Mouse (Mus musculus) layer of hippocampus, adult 8-10 months (tissue): ENCODE measurements around the gene Fscn1. TPM values are rescaled to one million over a fixed set of nuclear protein-coding genes. Genes with fewer than 3 reads are reported as not detected.

Experiments used
- DNase-seq, 2 experiments: peaks; one replicate each; pipeline ENCODE4 v3.0.0; 2022; ENCODE audit warnings: low spot score in 2 of 2
- total RNA-seq, 4 experiments: library from RNA; stranded (reverse); gene quantifications; 2 replicates each; pipeline ENCODE4 v1.2.4; 2022

Gene Fscn1
- 100 to 1,000 TPM; 150 to 174 (median 163) TPM for total RNA-seq

DNA sequence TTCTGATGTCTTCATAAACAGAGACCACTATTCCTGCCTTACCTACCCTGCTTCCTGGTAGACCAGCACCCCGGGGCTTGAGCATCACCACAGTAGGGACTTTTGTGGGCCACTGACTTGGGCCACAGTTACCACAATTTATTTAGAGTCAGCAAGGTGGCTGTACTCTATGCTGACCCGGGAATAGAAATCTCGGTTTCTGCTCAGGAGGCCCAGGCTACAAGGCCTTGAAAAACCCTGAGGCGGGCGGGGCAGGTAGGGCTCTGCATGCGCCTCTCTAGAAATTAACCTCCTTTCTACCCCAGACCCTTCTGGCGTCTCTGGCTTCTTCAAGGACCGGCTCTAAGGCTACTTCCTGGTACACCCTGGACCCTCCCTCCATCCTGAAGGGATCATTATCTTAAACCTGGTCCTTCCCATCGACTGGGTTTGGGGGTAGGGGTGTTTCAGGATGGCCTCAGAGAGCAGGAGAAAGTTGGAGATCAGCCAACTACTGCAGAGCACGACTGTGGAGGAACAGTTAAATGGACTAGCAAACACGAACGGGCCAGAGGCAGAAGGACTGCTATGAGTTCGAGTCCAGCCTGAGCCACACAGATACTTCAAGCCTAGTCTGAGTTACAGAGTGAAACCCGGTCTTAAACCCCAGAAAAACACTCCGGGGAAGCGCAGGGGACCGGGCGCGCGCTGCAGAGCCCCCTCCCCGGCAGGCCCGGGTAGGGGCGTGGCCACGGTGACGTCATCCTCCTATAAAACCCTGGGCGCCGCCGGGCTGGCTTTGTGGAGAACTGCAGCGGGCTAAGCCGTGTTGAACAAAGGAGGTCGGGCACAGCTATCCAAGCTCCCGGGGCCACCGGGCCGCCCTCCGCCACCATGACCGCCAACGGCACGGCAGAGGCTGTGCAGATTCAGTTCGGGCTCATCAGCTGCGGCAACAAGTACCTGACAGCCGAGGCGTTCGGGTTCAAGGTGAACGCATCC, at the start of gene Fscn1:
Gene Fscn1, plus strand, starts transcription at position 768 of the 981 bp plus-strand sequence.
- DNase-seq = peak; percentile 78 to 92

DNA sequence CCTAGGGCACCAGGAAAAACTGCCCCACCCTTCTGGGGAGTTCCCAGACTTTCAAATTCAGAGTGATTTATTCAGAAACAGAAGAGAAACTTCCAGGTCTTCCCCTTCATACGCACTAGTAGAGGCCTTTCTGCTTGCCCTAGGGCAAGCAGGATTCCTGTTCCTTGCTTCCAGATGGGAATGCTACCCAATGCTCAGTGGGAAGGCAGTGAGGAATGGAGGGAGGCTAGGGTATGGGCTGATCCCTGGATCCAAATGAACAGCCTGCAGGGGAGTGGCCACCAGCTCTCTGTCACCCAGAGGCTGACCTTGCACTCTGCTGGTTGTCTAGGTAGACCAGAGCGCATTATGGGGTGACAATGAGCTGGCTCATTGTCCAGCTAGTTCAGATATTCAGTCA, 48.5 kb upstream of the Fscn1 start:
- DNase-seq = no peak

DNA sequence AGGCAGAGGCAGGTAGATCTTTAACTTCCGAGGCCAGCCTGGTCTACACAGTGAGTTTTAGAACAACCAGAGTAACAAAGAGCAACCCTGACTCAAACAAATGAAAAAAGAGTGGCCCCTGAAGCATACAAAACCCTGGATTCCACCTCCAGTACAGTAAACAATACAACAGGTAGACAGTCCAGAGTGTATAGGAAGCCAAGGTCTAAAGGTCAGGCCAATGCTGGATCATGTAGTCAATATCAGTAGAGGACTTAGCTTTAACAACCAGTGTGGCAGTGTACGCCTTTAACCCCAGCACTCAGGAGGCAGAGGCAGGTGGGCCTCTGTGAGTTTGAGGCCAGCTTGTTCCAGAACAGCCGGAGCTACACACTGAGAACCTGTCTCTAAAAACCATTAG, 47.8 kb upstream of the Fscn1 start:
- DNase-seq = no peak

DNA sequence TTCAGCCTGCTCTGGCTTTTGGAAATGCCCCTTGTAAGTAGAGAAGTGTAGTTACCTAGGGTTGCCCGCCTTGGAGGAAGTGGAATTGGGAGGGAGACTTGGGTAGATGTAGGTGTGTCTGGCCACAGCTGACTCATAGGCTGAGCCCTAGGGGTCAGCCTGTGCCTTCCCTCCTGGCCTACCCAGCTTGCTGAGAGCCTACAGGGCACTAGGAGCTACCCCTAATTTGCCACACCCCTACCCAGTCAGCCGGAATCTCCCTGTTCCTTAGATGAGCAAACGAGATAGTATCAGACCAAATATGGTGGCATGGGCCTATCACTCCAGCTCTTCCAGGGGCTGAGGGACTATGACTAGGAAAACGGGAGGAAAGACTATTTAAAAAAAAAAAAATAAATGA, 47.4 kb upstream of the Fscn1 start:
- DNase-seq = no peak

DNA sequence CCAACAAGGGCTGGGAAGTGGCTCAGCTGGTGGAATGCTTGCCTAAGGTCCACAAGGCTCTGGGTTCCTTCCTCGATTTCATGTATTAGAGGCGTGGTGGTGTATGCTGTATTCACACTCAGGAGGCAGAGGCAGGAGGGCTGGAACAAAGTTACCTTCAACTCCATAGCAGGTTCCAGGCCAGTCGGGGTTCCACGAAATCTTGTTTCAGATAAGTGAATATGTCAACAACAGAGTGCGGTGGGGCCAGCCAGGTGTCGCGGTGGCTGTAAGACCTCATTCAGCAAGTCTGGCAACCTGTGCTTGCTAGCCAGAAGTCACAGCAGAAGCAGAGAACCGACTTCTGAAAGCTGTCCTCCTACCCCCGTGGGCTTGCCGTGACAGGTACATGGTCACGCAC, 44.9 kb upstream of the Fscn1 start:
- DNase-seq = no peak

DNA sequence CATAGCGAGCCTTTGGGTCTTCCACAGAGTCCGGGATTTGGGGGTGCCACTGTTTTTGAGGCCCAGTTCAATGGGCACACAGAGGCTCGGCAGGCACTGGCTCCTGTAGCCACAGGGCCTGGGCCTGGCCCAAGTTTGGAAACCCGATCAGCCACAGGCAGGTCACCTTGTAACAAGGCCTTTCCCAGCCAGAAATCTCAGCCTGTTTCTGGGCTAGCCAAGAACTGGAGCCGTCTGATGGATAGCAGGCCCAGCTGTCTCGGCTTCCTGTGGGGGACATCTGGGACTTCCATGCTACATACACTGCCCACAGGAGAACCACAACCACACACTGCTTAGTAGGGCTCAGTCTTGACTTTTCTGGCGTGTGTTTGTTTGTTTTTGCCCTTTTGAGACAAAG, 43.5 kb upstream of the Fscn1 start:
- DNase-seq = no peak

DNA sequence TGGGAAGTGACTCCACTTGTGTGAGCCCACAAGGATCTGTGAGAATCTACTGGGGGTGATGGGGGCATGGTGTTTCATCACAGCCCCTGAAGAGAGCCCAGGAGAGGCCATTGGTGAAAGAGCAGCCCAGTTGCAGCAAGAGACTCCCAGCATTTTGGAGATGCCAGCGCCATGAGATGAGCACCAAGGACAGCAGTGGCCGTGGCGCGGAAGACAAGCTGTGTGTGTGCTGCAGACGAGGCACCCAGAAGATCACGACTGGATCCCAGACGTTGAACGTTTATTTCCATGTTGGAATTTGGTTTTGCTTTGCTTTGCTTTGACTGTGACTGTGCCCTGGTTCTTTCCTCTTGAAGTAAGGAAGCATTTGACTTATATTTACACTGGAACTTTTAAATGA, 42.7 kb upstream of the Fscn1 start:
- no peak for DNase-seq

DNA sequence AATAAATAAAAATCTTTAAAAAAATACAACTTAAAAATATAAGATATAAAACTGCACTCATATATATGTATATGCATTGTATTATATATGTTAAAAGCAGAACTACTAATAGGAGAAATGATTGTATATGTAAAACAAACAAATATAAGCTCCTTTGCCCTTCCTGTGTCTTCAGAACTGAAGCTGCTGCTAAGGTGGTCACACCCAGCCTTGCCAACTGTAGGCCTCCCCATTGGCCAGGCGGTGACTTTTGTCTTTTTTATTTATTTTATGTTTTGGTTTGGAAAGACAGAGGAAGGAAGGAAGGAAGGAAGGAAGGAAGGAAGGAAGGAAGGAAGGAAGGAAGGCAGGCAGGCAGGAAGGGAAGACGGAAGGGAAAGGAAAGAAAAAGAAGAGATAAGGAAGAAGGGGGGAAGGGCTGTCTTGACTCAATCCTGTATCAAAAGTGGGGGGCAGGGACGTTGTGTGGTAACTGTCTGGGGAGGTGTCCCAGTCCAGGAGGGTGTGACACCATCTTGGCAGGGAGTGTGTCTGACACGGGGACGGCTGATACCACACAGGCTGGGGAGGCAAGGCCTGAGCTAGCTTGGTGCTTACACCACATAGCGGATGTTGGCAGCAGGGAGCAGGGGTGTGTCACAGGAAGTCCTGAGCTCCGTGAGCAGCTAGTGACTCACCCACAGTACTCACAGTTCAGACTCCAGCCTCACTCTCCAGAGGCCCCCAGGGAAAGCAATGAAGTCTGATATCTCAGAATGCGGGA, 39.7 kb upstream of the Fscn1 start:
- DNase-seq = no peak

DNA sequence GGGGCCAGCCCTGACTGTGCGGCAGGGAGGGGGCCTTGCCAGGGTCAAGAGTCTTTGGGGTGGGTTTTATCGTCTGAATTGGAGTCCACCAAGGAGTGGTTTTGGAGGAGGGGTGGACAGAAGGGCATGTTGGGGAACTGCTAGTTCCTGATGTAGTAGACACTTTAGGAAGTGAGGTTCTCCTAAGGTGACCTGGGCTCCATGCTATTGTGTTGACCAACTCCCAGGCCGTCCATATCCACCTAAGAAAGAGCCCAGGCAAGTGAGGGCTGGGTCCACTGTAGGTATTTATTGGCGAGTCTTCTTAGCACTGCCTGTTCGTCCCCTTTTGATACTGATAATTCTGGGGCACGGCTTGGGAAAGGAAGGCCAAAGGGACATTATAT, 39.1 kb upstream of the Fscn1 start:
- DNase-seq = no peak

DNA sequence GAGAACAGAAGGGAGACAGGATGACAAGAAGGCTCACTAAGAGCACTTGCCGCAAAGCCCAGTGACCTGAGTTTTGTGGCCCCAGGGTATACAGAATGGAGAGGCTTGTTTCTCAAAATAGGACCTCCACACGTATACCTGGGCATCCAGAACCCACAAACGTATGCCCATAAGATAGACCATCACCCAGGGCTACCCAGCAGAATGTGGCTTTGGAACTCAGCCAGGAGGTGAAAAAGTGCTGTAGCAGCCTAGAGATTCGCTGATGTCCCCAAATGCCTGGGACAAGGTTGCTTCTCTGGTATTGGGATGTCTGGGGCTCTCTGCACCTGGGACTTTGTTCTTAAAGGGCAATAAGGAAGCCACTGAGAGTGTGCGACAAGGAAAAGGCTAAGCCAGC, 37.9 kb upstream of the Fscn1 start:
- DNase-seq = no peak

DNA sequence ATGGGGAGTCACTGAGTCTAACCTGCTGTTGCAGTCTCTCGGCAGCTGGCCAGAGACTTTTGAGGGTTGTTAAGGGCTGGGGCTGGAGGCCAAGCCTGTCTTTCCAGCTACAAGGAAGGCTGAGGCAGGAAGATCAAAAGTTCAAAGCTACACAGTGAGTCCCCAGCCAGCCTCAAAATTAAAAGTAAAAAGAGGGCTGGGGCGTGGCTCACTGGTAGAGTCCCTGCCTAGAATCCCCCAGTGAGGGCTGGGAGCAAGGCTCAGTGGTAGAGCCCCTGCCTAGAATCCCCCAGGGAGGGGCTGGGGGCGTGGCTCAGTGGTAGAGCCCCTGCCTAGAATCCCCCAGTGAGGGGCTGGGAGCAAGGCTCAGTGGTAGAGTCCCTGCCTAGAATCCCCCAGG, 36.4 kb upstream of the Fscn1 start:
- DNase-seq = no peak

DNA sequence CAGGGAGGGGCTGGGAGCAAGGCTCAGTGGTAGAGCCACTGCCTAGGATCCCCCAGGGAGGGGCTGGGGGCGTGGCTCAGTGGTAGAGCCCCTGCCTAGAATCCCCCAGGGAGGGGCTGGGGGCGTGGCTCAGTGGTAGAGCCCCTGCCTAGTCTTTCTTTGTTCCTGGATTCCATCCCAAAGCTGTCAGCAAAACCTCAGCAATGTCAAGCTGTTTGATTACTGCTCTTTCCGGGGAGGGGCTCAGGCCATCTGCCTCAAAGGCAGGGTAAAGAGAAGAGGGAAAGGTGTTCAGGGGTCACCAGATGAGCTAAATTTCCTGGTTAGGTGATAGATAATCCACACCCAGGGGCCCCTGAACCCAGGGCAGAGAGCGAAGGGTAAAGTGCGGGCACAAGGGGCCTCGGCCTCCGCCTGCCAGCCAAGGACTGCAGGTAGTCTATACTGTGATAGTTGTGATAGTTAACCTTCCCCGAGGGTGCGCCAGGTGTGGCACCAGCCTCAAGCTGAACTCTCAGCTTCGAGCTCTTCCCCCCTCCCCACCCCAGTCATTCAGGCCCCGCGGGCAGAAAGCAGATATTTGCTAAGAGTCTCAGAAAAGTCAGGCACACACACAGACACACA, 35.7 kb upstream of the Fscn1 start:
- no peak for DNase-seq

DNA sequence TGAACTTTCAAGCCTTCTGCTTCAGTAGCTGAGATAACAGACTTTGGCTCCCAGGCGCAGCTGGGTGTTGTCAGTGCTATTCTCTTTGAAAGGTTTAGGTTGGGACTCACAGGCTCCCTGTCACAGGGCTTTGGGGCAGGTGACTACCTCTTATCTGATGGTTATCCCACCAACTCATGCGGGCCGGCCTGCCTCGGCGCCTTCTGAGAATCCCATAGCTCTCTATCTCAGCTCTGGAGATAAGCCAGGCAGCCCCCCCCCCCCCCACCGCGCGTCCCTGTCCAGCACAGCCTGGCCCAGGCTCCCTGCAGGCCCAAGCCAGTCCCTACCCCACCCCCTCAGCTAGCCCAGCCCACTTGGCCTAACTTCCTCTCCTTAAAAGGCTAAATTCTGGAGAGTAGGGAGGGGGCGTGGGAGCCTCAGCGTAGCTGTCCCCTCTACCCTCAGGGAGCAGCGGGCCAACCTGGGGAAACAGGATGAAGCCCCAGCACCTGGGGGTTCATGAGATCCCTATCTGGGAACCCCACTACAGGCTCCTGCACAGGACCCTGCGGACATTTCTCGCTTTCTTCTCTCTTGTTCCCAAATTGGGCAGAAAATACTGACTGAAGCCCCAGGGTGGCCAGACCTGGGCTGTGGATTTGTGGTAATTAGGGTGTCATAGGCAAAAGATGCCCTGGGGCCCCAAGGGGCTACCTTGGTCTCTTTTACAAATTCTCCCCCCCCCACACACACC, 33.8 kb upstream of the Fscn1 start:
- DNase-seq = no peak

DNA sequence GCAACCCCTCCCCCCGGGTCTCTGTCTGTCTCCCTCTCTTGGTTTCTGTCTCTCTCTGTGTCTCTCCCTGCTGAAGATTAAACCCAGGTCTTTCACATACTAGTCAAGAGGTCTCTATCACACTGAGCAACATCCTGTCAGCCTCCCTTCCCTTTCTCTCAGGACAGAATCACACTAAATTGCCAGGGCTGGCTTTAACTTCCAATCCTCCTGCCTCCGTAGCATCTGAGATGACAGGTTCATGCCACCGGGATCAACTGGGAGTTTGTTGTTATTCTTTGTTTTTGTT, 33.3 kb upstream of the Fscn1 start:
- DNase-seq = no peak

DNA sequence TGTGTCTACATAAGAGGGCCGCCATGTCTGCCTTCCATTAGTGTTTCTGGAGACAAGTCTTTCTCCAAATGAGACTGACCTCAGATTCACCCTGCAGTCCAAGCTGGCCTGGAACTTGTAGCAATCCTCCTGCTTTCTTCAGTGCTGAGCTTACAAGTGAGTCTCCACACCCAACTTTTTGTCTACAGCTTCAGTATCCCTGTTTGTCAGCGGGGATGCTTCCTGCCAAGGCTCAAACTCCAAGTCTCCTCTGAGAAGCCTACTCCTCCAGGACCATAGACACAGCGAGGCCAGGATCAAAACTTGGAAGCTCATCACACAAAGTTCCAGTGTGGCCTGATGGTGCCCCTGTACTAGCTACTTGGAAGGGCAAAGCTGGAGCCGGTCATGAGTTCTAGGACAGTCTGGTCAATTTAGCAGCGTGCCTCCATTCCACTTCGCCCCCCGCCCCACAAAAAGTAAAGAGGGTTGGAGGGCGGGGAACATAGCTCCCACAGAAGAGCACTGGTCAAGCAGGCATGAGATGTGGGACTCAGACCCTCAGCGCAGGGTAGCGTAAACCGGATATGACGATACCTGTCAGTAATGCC, 32.7 kb upstream of the Fscn1 start:
- DNase-seq = no peak

DNA sequence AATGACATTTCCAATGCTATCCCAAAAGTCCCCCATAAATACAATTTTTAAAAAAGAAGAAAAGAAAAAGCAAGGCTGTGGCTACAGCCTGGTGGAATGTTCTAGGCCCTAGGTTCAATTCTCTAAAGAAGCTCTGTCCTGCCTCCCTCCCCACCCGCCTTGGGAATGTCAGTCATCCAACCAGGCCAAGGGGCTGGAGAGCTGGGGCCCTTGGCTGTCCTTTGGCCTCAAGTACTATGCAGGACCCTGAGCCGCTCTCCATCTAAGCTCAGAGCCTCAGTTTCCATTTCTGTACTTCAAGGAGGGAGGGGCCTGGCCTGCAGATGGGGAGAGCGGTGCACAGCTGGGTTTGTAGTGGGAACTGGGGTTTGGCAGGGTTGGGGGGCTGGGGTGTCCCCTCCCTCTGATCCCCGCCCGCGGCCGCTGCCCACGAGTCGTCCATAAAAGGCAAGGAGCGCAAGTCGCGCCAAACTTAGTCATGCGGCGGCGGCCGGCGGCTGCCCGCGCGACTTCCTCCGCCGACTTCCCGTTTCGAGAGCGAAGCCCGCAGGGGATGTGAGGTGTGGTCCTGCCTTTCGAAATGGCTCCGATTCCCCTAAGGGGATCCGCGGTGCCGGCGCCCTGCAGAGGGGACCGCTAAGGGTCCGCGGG, 31.3 kb upstream of the Fscn1 start:
- peak in 1 of 2 experiments; percentile 65 for DNase-seq

DNA sequence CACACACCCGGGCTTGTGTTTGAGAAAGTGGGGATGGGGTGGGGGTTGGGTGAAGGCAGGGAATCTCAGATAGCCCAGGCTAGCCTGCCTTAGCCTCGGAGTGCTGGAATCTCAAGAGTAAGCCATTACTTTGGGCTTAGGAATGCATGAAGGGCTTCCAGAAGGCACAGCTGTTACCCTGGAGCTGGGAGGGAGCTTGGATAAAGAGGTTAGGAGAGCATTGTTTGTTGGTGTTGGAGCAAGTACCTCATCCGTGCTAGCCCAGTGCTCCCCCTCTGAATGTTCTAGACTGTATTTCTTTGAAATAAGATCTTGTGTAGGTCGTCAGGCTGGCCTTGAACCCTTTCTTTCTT, 30.8 kb upstream of the Fscn1 start:
- DNase-seq = no peak

DNA sequence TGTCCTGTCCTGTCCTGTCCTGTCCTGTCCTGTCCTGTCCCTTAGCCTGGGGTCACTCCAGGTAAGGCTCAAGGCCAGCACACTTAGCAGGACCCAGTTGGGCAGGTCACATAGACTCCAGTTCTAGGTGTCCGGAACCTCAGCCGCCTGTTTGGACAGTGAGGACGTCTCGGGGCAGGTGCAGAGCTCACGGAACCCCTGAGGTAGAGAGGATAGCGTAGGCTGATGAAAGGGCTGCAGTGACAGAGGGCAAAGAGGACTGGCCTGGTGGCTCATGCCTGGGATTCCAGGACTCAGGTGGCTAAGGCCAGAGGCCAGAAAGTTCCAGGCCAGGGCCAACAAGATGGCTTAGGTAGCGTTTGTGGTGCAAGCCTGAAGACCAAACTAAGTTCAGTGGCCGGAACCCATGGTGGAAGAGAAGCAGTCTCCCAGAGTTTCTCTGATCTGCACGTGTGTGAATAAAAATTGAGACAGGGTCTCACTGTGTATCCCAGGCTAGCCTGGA, 28.9 kb upstream of the Fscn1 start:
- no peak for DNase-seq

DNA sequence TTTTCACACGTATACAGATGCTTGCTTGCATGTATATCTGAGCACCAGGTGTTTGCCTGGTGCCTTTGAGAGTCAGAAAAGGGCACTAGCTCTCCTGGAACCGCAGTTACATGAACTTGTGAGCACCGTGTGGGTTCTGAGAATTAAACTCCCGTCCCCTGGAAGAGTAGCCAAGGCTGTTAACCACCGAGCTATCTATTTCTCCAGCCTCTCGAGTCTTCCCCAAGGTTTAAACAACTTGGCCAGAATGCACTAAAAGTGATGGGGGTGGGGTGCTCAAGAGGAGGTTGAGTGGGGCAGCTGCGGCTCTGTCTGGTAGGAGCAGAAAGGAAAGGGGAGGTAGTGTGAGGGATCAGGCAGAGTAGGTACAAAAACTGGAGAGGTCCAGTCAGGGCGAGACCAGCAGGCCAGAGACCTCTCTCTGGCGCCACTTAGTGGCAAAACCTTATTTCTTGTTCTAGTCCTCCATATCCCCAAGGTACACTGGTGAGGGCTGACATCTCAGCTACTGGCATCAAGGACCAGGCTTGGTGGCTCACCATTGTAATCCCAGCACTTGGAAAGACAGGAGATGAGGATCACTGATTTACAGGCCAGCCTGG, 28.0 kb upstream of the Fscn1 start:
- DNase-seq = peak in 1 of 2 experiments; percentile 73

DNA sequence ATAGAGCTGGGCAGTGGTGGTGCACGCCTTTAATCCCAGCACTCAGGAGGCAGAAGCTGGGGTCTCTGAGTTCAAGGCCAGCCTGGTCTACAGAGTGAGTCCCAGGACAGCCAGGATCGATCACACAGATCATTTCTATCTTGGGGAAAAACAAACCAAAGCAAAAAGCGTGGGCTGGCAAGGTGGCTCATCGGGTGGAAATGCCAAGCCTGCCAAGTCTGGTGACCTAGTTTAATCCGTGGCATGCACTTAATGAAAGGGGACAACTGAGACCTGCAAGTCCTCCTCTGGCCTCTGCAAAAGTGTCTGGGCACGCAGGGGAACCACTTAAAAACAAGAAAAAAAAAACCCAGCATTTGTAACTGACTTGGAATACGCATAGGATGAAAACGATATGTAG, 27.4 kb upstream of the Fscn1 start:
- no peak for DNase-seq
